Mouse (Mus musculus) liver, embryonic 15.5 days (tissue): ENCODE data around the gene Nipsnap1. TPM values are rescaled to one million over a fixed set of nuclear protein-coding genes. Genes with fewer than 3 reads are reported as not detected.

Experiments
- ATAC-seq: fragments of 200-750 bp; cut with Nextera tagmentation; 2 replicates; pipeline ENCODE4 v1.8.0; 2017; ENCODE audit warnings: moderate number of reproducible peaks, mild to moderate bottlenecking, moderate library complexity; ENCODE audit not compliant: insufficient read depth
- H3K27ac ChIP-seq: fragments of 300-500 bp; sonication (generic); replicated peaks from 2 replicates; pipeline ENCODE4 v1.5.1; 2015; ENCODE audit warnings: mild to moderate bottlenecking, inconsistent platforms
- H3K27me3 ChIP-seq: fragments of 300-500 bp; sonication (generic); 2 replicates; pipeline ENCODE4 v1.6.1; 2015; ENCODE audit warnings: mild to moderate bottlenecking, inconsistent platforms
- H3K36me3 ChIP-seq: fragments of 300-500 bp; sonication (generic); replicated peaks from 2 replicates; pipeline ENCODE4 v1.6.1; 2015; ENCODE audit warnings: moderate library complexity, mild to moderate bottlenecking, inconsistent platforms
- H3K4me1 ChIP-seq: fragments of 300-500 bp; sonication (generic); replicated peaks from 2 replicates; pipeline ENCODE4 v1.6.1; 2015; ENCODE audit warnings: inconsistent platforms
- H3K4me2 ChIP-seq: fragments of 300-500 bp; sonication (generic); 2 replicates; pipeline ENCODE4 v1.6.1; 2015; ENCODE audit warnings: moderate library complexity, mild to moderate bottlenecking, inconsistent platforms
- H3K4me3 ChIP-seq: fragments of 300-500 bp; sonication (generic); replicated peaks from 2 replicates; pipeline ENCODE4 v1.5.1; 2015; ENCODE audit warnings: mild to moderate bottlenecking, inconsistent platforms
- H3K9ac ChIP-seq: fragments of 300-500 bp; sonication (generic); 2 replicates; pipeline ENCODE4 v1.6.1; 2015; ENCODE audit warnings: moderate library complexity, mild to moderate bottlenecking, inconsistent platforms
- H3K9me3 ChIP-seq: fragments of 300-500 bp; sonication (generic); replicated peaks from 2 replicates; pipeline ENCODE4 v1.6.1; 2016; ENCODE audit warnings: inconsistent platforms
- WGBS: fragments of 180-500 bp; shearing (Covaris S2); methylation state at CpG from one replicate; pipeline ENCODE4 v1.1.7; 2015; ENCODE audit warnings: mixed read lengths; ENCODE audit not compliant: insufficient replicate concordance; 5-methylcytosine and 5-hydroxymethylcytosine counted together
- microRNA-seq: library from miRNA; unstranded; fragments of <30 nt; microRNA quantifications from one replicate; pipeline ENCODE4, GENCODE M21; 2016
- polyA plus RNA-seq: library from polyadenylated mRNA; unstranded; fragments of >200 nt; fragmentation: Nextera tagmentation; extraction: Ambion mirVana; gene quantifications from 2 replicates; pipeline ENCODE4 v1.2.1, GENCODE M21; 2015

Nipsnap1 gene
- polyA plus RNA-seq, 1 experiment from 2014 or later: 94.3 TPM

DNA sequence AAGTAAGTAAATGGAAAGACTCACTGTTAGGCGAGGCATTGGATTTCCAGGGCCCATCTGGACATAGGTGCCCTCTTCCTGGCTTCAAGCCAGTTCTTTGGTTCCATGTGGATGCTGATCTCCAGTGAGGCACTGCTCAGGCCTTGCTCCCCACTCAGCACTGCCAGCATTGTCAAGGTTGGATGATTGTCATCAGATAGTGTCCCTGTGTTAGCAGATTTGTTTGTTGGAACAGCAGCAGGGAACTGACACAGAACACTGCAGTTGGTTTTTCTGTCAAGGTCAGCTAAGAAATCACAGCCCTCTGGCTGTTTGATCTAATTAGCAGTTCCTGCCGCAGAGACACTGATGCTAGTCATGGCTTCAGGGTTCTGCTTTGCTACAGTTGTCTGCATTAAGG, 47.5 kb downstream of the Nipsnap1 start:
- H3K27me3 ChIP-seq: no peaks in the 10 kb centered on the region
- H3K4me3 ChIP-seq: no peak overlapping the region
- H3K36me3 ChIP-seq: peaks cover 63% of the 10 kb centered on the region
- H3K9ac ChIP-seq: no peak overlapping the region
- no peaks in the 10 kb centered on the region for H3K9me3 ChIP-seq
- H3K27ac ChIP-seq: no peak overlapping the region
- 71% methylated on average over 2 of the region's 2 CpGs for WGBS
- H3K4me1 ChIP-seq: no peaks in the 10 kb centered on the region
- no peak overlapping the region for H3K4me2 ChIP-seq
- ATAC-seq: no peak

DNA sequence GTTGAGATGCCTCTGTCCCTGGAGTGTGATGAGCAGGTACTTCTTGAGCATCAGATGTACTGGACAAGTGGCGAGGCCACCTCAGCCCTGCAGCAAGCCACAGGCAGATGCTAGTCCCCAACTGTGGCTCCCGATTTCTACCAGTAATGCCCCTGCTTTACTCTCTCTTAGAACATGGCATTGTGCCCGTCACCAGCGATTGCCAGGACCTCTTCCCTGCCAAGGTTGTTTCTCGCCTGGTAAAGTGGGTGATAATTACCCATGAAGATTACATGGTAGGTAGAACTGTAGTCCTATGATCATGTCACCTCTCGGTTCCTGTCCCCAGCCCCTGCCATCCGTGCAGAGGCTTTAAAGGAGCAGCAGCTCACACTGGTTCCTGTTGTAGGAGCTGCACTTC, 48.0 kb downstream of the Nipsnap1 start:
- no peak overlapping the region for H3K9ac ChIP-seq
- no peak for ATAC-seq
- H3K27ac ChIP-seq: no peak overlapping the region
- H3K36me3 ChIP-seq: peaks cover 65% of the 10 kb centered on the region
- H3K27me3 ChIP-seq: no peaks in the 10 kb centered on the region
- no peak overlapping the region for H3K4me2 ChIP-seq
- H3K4me1 ChIP-seq: no peaks in the 10 kb centered on the region
- WGBS: 78% methylated on average over 7 of the region's 7 CpGs
- H3K9me3 ChIP-seq: no peaks in the 10 kb centered on the region
- no peak overlapping the region for H3K4me3 ChIP-seq

DNA sequence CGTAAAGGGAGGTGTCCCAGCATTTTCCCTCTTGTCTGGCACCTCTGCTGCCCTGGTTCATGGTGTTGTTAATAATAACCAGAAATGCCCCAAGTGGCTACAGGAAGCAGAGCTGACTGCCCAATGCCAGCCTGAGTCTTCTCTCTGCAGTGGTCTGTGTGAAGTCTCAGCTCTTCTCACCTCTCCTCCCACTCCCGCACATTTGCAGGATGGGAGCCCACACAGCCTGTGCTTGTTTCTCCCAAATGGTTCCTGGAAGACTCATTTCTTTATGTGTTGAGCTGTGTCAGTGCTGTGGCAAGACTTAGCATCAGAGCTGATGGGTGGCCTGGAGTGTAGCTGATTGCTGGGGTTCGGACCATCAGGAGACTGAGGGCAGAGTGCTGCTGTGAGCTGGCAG, 53.5 kb downstream of the Nipsnap1 start:
- ATAC-seq: no peak
- Histone ChIP-seq H3K4me3 (no peak overlapping the region), H3K27me3 (no peaks in the 10 kb centered on the region), H3K27ac (no peak overlapping the region), H3K9ac (no peak overlapping the region), H3K36me3 (peaks cover 43% of the 10 kb centered on the region), H3K4me2 (no peak overlapping the region), H3K9me3 (no peaks in the 10 kb centered on the region), H3K4me1 (no peaks in the 10 kb centered on the region)
- WGBS: 73% methylated on average over 3 of the region's 3 CpGs

DNA sequence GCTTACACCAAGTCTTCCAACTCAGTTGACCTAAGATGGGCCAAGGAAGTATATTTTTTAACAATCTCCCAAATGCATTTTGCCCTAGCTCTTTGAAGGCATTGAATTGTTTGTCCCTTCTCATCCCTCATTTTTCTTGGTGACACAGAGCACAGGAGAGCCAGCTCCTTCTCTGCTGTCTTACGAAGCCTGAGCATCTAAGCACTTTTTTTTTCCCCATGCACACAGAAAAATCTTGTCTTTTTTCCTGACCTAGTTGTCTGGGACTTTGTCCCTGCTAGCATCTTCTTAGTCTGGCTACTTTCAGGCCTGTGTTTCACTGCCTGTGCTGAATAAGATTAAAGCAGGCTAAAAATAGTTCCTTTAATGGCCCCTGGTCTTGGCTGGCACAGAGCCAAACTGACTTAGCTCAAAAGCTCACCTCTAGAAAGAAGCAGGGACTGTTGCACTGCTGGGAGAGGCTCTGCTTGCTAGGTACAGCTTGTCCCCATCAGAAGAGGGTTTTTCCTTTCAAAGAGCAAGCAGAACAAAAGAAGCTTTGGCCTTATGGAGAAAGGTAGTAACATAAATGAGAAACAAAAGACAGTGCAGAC, 57.4 kb downstream of the Nipsnap1 start:
- no peak for ATAC-seq
- no peak overlapping the region for H3K4me2 ChIP-seq
- H3K27ac ChIP-seq: no peak overlapping the region

DNA sequence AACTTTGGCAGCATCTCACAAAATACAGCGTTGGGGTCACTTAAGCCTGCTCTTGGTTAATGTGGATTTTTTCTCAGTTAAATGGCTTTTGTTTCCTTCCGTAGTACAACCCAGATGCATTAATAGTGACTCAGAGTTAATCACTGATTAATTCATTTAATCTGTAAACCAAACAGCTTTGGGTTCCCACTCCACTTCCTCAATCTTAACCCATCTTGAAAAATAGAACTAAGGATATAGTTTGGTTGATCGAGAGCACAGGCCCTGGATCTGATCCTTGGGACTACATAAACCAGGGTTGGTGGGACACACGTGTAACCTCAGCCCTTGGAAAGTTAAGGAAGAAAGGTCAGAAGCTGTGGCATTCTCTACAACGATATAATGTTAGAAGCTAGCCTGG, 62.5 kb downstream of the Nipsnap1 start:
- no peaks in the 10 kb centered on the region for H3K36me3 ChIP-seq
- no peak overlapping the region for H3K4me2 ChIP-seq
- no peak overlapping the region for H3K27ac ChIP-seq
- no peaks in the 10 kb centered on the region for H3K4me1 ChIP-seq
- H3K9me3 ChIP-seq: no peaks in the 10 kb centered on the region
- 64% methylated on average over 5 of the region's 5 CpGs for WGBS
- H3K4me3 ChIP-seq: no peak overlapping the region
- no peaks in the 10 kb centered on the region for H3K27me3 ChIP-seq
- no peak overlapping the region for H3K9ac ChIP-seq
- no peak for ATAC-seq

More for the DNA sequence above, 57.4 kb downstream of the Nipsnap1 start:
- Histone ChIP-seq H3K4me1 (no peaks in the 10 kb centered on the region), H3K36me3 (peaks cover 24% of the 10 kb centered on the region), H3K9ac (no peak overlapping the region), H3K27me3 (no peaks in the 10 kb centered on the region), H3K4me3 (no peak overlapping the region), H3K9me3 (no peaks in the 10 kb centered on the region)
- WGBS: 79% methylated on average over 1 of the region's 1 CpGs

Small RNAs within 50 kb of the gene (microRNA-seq; reads per million reads assigned to microRNA genes)
- 1.3 reads per million for gene Mir6918

Other genes with a start within 250 kb of the Nipsnap1 start
- 17.9 and 18.4 TPM in 2 replicates for gene Ascc2, start 236.2 kb upstream of the Nipsnap1 start, polyA plus RNA-seq
- gene Uqcr10, start 169.6 kb upstream of the Nipsnap1 start, polyA plus RNA-seq: 535 and 580 TPM in 2 replicates
- gene Zmat5, start 169.3 kb upstream of the Nipsnap1 start, polyA plus RNA-seq: 22.4 and 22.5 TPM in 2 replicates
- gene Cabp7, start 127.2 kb upstream of the Nipsnap1 start, polyA plus RNA-seq: 0.07 TPM in 1 of 2 replicates, not detected in the other
- gene Nf2, start 24.4 kb upstream of the Nipsnap1 start, polyA plus RNA-seq: 13.5 and 13.8 TPM in 2 replicates
- 13.1 and 14.0 TPM in 2 replicates for gene Thoc5, start 21.4 kb downstream of the Nipsnap1 start, polyA plus RNA-seq
- 0.07 and 0.10 TPM in 2 replicates for gene Nefh, start 74.1 kb downstream of the Nipsnap1 start, polyA plus RNA-seq
- gene Ap1b1, start 112.9 kb downstream of the Nipsnap1 start, polyA plus RNA-seq: 76.7 and 81.9 TPM in 2 replicates
- 0.25 and 0.33 TPM in 2 replicates for gene Rasl10a, start 184.2 kb downstream of the Nipsnap1 start, polyA plus RNA-seq
- gene Gas2l1, start 191.4 kb downstream of the Nipsnap1 start, polyA plus RNA-seq: 12.1 and 16.8 TPM in 2 replicates
- gene Rhbdd3, start 225.0 kb downstream of the Nipsnap1 start, polyA plus RNA-seq: 12.0 and 13.4 TPM in 2 replicates
- gene Ewsr1, start 225.3 kb downstream of the Nipsnap1 start, polyA plus RNA-seq: 255 and 279 TPM in 2 replicates